Mouse (Mus musculus): ENCODE data around the gene Fuca1.

The Fuca1 gene

GRCm38 (mm10) chr4:135889146-135889883 is 31.2 kb upstream of the Fuca1 start:
- DNase-seq (ENCODE audit: low spot score in 2 of 2) = no peak

GRCm38 (mm10) chr4:135889884-135890283 is 30.7 kb upstream of the Fuca1 start:
- DNase-seq (ENCODE audit: low spot score in 2 of 2) = peak in 1 of 2 experiments; percentile 52

- DNase-seq (ENCODE audit: low spot score in 2 of 2) = no peak
Observed at GRCm38 (mm10) chr4:135891539-135891938, 29.0 kb upstream of the Fuca1 start.

- DNase-seq (ENCODE audit: low spot score in 2 of 2) = no peak
Observed at GRCm38 (mm10) chr4:135892884-135893283, 27.7 kb upstream of the Fuca1 start.

- no peak for DNase-seq (ENCODE audit: low spot score in 2 of 2)
Observed at GRCm38 (mm10) chr4:135895071-135895571, 25.4 kb upstream of the Fuca1 start, which contains the start of gene Cnr2. TSS of gene Cnr2 (plus strand) at chr4:135895394.

- DNase-seq (ENCODE audit: low spot score in 2 of 2) = no peak
Observed at GRCm38 (mm10) chr4:135896157-135896556, 24.4 kb upstream of the Fuca1 start.

- no peak for DNase-seq (ENCODE audit: low spot score in 2 of 2)
Observed at GRCm38 (mm10) chr4:135898380-135899049, 22.0 kb upstream of the Fuca1 start.

- no peak for DNase-seq (ENCODE audit: low spot score in 2 of 2)
Observed at GRCm38 (mm10) chr4:135899050-135899448, 21.5 kb upstream of the Fuca1 start.

GRCm38 (mm10) chr4:135900008-135900407 is 20.5 kb upstream of the Fuca1 start:
- no peak for DNase-seq (ENCODE audit: low spot score in 2 of 2)

GRCm38 (mm10) chr4:135902606-135903242 is 17.8 kb upstream of the Fuca1 start:
- no peak for DNase-seq (ENCODE audit: low spot score in 2 of 2)

- DNase-seq (ENCODE audit: low spot score in 2 of 2) = no peak
Observed at GRCm38 (mm10) chr4:135904810-135905209, 15.7 kb upstream of the Fuca1 start.

- no peak for DNase-seq (ENCODE audit: low spot score in 2 of 2)
Observed at GRCm38 (mm10) chr4:135906633-135907032, 13.9 kb upstream of the Fuca1 start.

GRCm38 (mm10) chr4:135909326-135910066 is 11.0 kb upstream of the Fuca1 start:
- no peak for DNase-seq (ENCODE audit: low spot score in 2 of 2)

- no peak for DNase-seq (ENCODE audit: low spot score in 2 of 2)
Observed at GRCm38 (mm10) chr4:135911531-135911930, 9.0 kb upstream of the Fuca1 start.

GRCm38 (mm10) chr4:135912164-135912563 is 8.4 kb upstream of the Fuca1 start:
- DNase-seq (ENCODE audit: low spot score in 2 of 2) = no peak

- no peak for DNase-seq (ENCODE audit: low spot score in 2 of 2)
Observed at GRCm38 (mm10) chr4:135912835-135913234, 7.7 kb upstream of the Fuca1 start.

GRCm38 (mm10) chr4:135913433-135913832 is 7.1 kb upstream of the Fuca1 start:
- DNase-seq (ENCODE audit: low spot score in 2 of 2) = no peak

GRCm38 (mm10) chr4:135918635-135919279 is 1.8 kb upstream of the Fuca1 start:
- DNase-seq (ENCODE audit: low spot score in 2 of 2) = no peak

GRCm38 (mm10) chr4:135919280-135919639 is 1.3 kb upstream of the Fuca1 start:
- no peak for DNase-seq (ENCODE audit: low spot score in 2 of 2)

- DNase-seq (ENCODE audit: low spot score in 2 of 2) = no peak
Observed at GRCm38 (mm10) chr4:135921257-135922120, 954 bp downstream of the Fuca1 start.

All from frontal cortex, postnatal 10 days (tissue).